Mouse (Mus musculus) brown adipose tissue, adult 24 weeks (tissue): Measurements from ENCODE around the gene Usmg5. TPM values are rescaled to one million over a fixed set of nuclear protein-coding genes. Genes with fewer than 3 reads are reported as not detected.
"Not testable (repeated sequence)": the region's sequence is repeated elsewhere in the genome, so short reads cannot be mapped to it uniquely, and the experiment has no call there.

Experiments used
- H3K27ac ChIP-seq: fragments of 200-500 bp; replicated peaks from 2 replicates; pipeline ENCODE4 v1.5.1; 2012; ENCODE audit warnings: low read depth, mild to moderate bottlenecking, low read length
- H3K4me1 ChIP-seq: fragments of 200-500 bp; 2 replicates; pipeline ENCODE4 v1.6.1; 2012; ENCODE audit warnings: low read length, mixed read lengths; ENCODE audit not compliant: control insufficient read depth, insufficient read depth, insufficient read length
- H3K4me3 ChIP-seq: fragments of 200-500 bp; 2 replicates; pipeline ENCODE4 v1.5.1; 2012; ENCODE audit warnings: low read depth, mild to moderate bottlenecking, low read length, moderate library complexity; ENCODE audit not compliant: insufficient read depth
- polyA plus RNA-seq: library from polyadenylated mRNA; stranded (reverse); fragments of >200 nt; gene quantifications from 2 replicates; pipeline ENCODE4 v1.2.4, GENCODE M21; 2012; ENCODE audit not compliant: missing spikeins, insufficient read depth, insufficient read length

Usmg5 gene
- 3,706 and 4,472 TPM in 2 replicates for polyA plus RNA-seq

GRCm38 (mm10) chr19:47090550-47091156 is at the start of gene Usmg5, which contains the start of gene Pdcd11:
Gene Usmg5, minus strand, starts transcription at chr19:47090647.
Gene Pdcd11, plus strand, starts transcription at chr19:47090768.
- Histone ChIP-seq H3K4me1 (0 out of 2 replicates have a peak, but pooled peaks cover 2% of the 10 kb centered on the region), H3K4me3 (peak within 1 kb of the TSS; percentile 69), H3K27ac (peak within 1 kb of the TSS; percentile 97)

GRCm38 (mm10) chr19:47139611-47140010 is 49.2 kb upstream of the Usmg5 start:
- peaks cover 10% of the 10 kb centered on the region for H3K4me1 ChIP-seq
- not testable (repeated sequence) for H3K4me3 ChIP-seq, H3K27ac ChIP-seq

- Histone ChIP-seq H3K4me3 (peak within 1 kb of the TSS; percentile 67), H3K4me1 (peaks cover 10% of the 10 kb centered on the region), H3K27ac (peak within 1 kb of the TSS; percentile 86)
These were observed 47.4 kb upstream of the Usmg5 start, which contains the start of gene Calhm2 for GRCm38 (mm10) chr19:47137771-47138421. Gene Calhm2, minus strand, starts transcription at chr19:47138294.

GRCm38 (mm10) chr19:47137051-47137581 is 46.7 kb upstream of the Usmg5 start:
- peak overlapping the region; percentile 83 for H3K27ac ChIP-seq
- peak overlapping the region; percentile 67 for H3K4me3 ChIP-seq
- peaks cover 10% of the 10 kb centered on the region for H3K4me1 ChIP-seq

- Histone ChIP-seq H3K27ac (no peak overlapping the region), H3K4me1 (peaks cover 10% of the 10 kb centered on the region), H3K4me3 (no peak overlapping the region; the same call in 1 of the 2 replicates)
These were observed 45.7 kb upstream of the Usmg5 start for GRCm38 (mm10) chr19:47136170-47136569.

GRCm38 (mm10) chr19:47135568-47135967 is 45.1 kb upstream of the Usmg5 start:
- H3K4me1 ChIP-seq, result peaks cover 10% of the 10 kb centered on the region
- H3K4me3 ChIP-seq, result no peak overlapping the region
- no peak overlapping the region for H3K27ac ChIP-seq

GRCm38 (mm10) chr19:47133161-47133560 is 42.7 kb upstream of the Usmg5 start:
- Histone ChIP-seq H3K4me3 (no peak overlapping the region), H3K4me1 (peaks cover 10% of the 10 kb centered on the region), H3K27ac (no peak overlapping the region)

GRCm38 (mm10) chr19:47130551-47131125 is 40.2 kb upstream of the Usmg5 start:
- no peak overlapping the region for H3K27ac ChIP-seq
- peaks cover under 1% of the 10 kb centered on the region; the same call in 1 of the 2 replicates for H3K4me1 ChIP-seq
- no peak overlapping the region for H3K4me3 ChIP-seq

- Histone ChIP-seq H3K4me1 (no peaks in the 10 kb centered on the region), H3K27ac (no peak overlapping the region), H3K4me3 (no peak overlapping the region)
These were observed 38.4 kb upstream of the Usmg5 start for GRCm38 (mm10) chr19:47128835-47129234.

- Histone ChIP-seq H3K4me3 (no peak overlapping the region), H3K27ac (no peak overlapping the region), H3K4me1 (no peaks in the 10 kb centered on the region)
These were observed 37.7 kb upstream of the Usmg5 start for GRCm38 (mm10) chr19:47128164-47128563.

GRCm38 (mm10) chr19:47122802-47123201 is 32.4 kb upstream of the Usmg5 start:
- no peaks in the 10 kb centered on the region for H3K4me1 ChIP-seq
- H3K27ac ChIP-seq, result no peak overlapping the region
- H3K4me3 ChIP-seq, result no peak overlapping the region

- Histone ChIP-seq H3K4me1 (no peaks in the 10 kb centered on the region), H3K27ac (no peak overlapping the region), H3K4me3 (no peak overlapping the region)
These were observed 30.6 kb upstream of the Usmg5 start for GRCm38 (mm10) chr19:47121054-47121453.

- H3K4me3 ChIP-seq, result no peak overlapping the region
- no peak overlapping the region for H3K27ac ChIP-seq
- H3K4me1 ChIP-seq, result no peaks in the 10 kb centered on the region
These were observed 28.2 kb upstream of the Usmg5 start for GRCm38 (mm10) chr19:47118634-47119033.

- H3K4me3 ChIP-seq, result no peak overlapping the region
- H3K4me1 ChIP-seq, result no peaks in the 10 kb centered on the region
- no peak overlapping the region for H3K27ac ChIP-seq
These were observed 14.3 kb upstream of the Usmg5 start for GRCm38 (mm10) chr19:47104641-47105271.

- Histone ChIP-seq H3K4me3 (no peak overlapping the region), H3K27ac (no peak overlapping the region), H3K4me1 (no peaks in the 10 kb centered on the region)
These were observed 10.6 kb upstream of the Usmg5 start for GRCm38 (mm10) chr19:47101080-47101479.
